In the genomic region with DNA sequence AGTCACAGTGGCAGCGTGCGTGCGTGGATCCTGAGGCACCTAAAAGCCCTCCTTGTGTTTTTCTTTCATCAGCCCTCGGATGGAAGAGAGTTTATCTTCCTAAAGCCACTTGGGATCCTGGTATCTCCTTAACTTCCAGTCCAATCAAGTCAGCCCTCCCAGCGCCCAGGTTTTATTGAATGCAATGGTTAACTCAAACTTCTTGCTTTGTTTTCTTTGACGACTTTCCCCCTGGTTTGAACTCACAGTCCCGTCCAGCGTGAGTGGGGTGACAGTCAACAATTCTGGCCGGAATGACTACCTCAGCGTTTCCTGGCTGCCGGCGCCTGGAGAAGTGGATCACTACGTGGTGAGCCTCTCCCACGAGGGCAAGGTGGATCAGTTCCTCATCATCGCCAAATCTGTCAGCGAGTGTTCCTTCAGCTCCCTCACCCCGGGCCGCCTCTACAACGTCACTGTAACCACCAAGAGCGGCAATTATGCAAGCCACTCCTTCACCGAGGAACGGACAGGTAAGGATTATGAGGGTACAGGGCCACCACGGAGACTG, we compare ENCODE assay signal across 8 mouse cellular contexts. TPM values are rescaled to one million over a fixed set of nuclear protein-coding genes. Genes with fewer than 3 reads are reported as not detected.
A peak's percentile ranks its signal among the peaks of the same experiment; 100 is the strongest.
DNase-seq lines count a peak whose midpoint lies in the region; ATAC-seq and TF ChIP-seq lines count a peak whose summit lies in the region.

No protein-coding gene starts in this region.

- no peak for TF ChIP-seq EP300 in lung, postnatal 0 days (IDR thresholded peaks at IDR 0.05)

- no peak for ATAC-seq in lung, postnatal 0 days
- no peak for ATAC-seq in embryonic facial prominence, embryonic 15.5 days (ENCODE audit: insufficient number of reproducible peaks, low FRiP score, low TSS enrichment, low read depth)
- no peak for ATAC-seq in limb, embryonic 14.5 days (ENCODE audit: low FRiP score, low read depth)
- ATAC-seq in stomach, embryonic 15.5 days (ENCODE audit: insufficient read depth, low FRiP score, low read depth): no peak

- no peak overlapping the region for H3K4me3 ChIP-seq in lung, postnatal 0 days (ENCODE audit: low read depth, low read length)
- H3K4me3 ChIP-seq in embryonic facial prominence, embryonic 15.5 days (replicated peaks): peak overlapping the region; percentile 24
- H3K4me3 ChIP-seq in limb, embryonic 14.5 days (replicated peaks; ENCODE audit: low read length): peak overlapping the region; percentile 26
- peak overlapping the region; percentile 13; the same call in 1 of the 2 replicates for H3K4me3 ChIP-seq in stomach, embryonic 15.5 days (replicated peaks)

- no peaks in the 10 kb centered on the region for H3K4me1 ChIP-seq in lung, postnatal 0 days (ENCODE audit: insufficient read depth, low read depth, low read length)
- H3K4me1 ChIP-seq in embryonic facial prominence, embryonic 15.5 days: peaks cover 15% of the 10 kb centered on the region
- peaks cover 9% of the 10 kb centered on the region for H3K4me1 ChIP-seq in limb, embryonic 14.5 days (ENCODE audit: control insufficient read depth, insufficient read depth, low read length)
- no peaks in the 10 kb centered on the region for H3K4me1 ChIP-seq in stomach, embryonic 15.5 days

- H3K9me3 ChIP-seq in lung, postnatal 0 days (ENCODE audit: low read length): no peaks in the 10 kb centered on the region
- no peaks in the 10 kb centered on the region for H3K9me3 ChIP-seq in embryonic facial prominence, embryonic 15.5 days (replicated peaks)
- no peaks in the 10 kb centered on the region for H3K9me3 ChIP-seq in limb, embryonic 14.5 days (ENCODE audit: control insufficient read depth, low read length)
- no peaks in the 10 kb centered on the region for H3K9me3 ChIP-seq in stomach, embryonic 15.5 days

- TF ChIP-seq POLR2A in limb, embryonic 14.5 days (IDR thresholded peaks at IDR 0.05; ENCODE audit: borderline replicate concordance, extremely low read depth, insufficient read depth, insufficient read length): no peak

- TF ChIP-seq CTCF in lung, postnatal 0 days (IDR thresholded peaks at IDR 0.05): no peak

- DNase-seq in lung, postnatal 0 days (ENCODE audit: low spot score): peak; percentile 9
- DNase-seq in lung, postnatal 36 days: no peak
- DNase-seq in limb, embryonic 14.5 days (ENCODE audit: low spot score): no peak
- no peak for DNase-seq in lung, postnatal 14 days
- DNase-seq in adrenal gland, postnatal 10 days: no peak
- no peak for DNase-seq in spleen, postnatal 10 days (ENCODE audit: low spot score in 2 of 2)

- no peak overlapping the region for H3K27ac ChIP-seq in lung, postnatal 0 days (ENCODE audit: low read length)
- H3K27ac ChIP-seq in embryonic facial prominence, embryonic 15.5 days (replicated peaks): no peak overlapping the region
- H3K27ac ChIP-seq in limb, embryonic 14.5 days (replicated peaks; ENCODE audit: low read depth, low read length): no peak overlapping the region
- no peak overlapping the region for H3K27ac ChIP-seq in stomach, embryonic 15.5 days

- WGBS in lung, postnatal 0 days: 26% methylated on average over 23 of the region's 23 CpGs
- 12% methylated on average over 23 of the region's 23 CpGs for WGBS in embryonic facial prominence, embryonic 15.5 days
- WGBS in limb, embryonic 14.5 days: 19% methylated on average over 23 of the region's 23 CpGs
- 27% methylated on average over 23 of the region's 23 CpGs for WGBS in stomach, embryonic 15.5 days

- peak overlapping the region; percentile 42 for H3K4me2 ChIP-seq in lung, postnatal 0 days (replicated peaks; ENCODE audit: low read depth, low read length)
- peak overlapping the region; percentile 54 for H3K4me2 ChIP-seq in embryonic facial prominence, embryonic 15.5 days (replicated peaks)
- peak overlapping the region; percentile 50 for H3K4me2 ChIP-seq in limb, embryonic 14.5 days (replicated peaks; ENCODE audit: low read depth, low read length, severe bottlenecking)
- peak overlapping the region; percentile 53 for H3K4me2 ChIP-seq in stomach, embryonic 15.5 days

- H3K27me3 ChIP-seq in lung, postnatal 0 days (replicated peaks; ENCODE audit: insufficient read depth, low read length): no peaks in the 10 kb centered on the region
- no peaks in the 10 kb centered on the region for H3K27me3 ChIP-seq in embryonic facial prominence, embryonic 15.5 days
- H3K27me3 ChIP-seq in limb, embryonic 14.5 days (ENCODE audit: control insufficient read depth, insufficient read depth, low read length): no peaks in the 10 kb centered on the region
- no peaks in the 10 kb centered on the region for H3K27me3 ChIP-seq in stomach, embryonic 15.5 days (replicated peaks)

- H3K9ac ChIP-seq in lung, postnatal 0 days (replicated peaks; ENCODE audit: low read depth): no peak overlapping the region
- H3K9ac ChIP-seq in embryonic facial prominence, embryonic 15.5 days: no peak overlapping the region
- H3K9ac ChIP-seq in limb, embryonic 14.5 days (ENCODE audit: low read depth, low read length, severe bottlenecking): peak overlapping the region; percentile 5; the same call in 1 of the 2 replicates
- no peak overlapping the region for H3K9ac ChIP-seq in stomach, embryonic 15.5 days

- H3K36me3 ChIP-seq in lung, postnatal 0 days (ENCODE audit: insufficient read depth, low read length): no peaks in the 10 kb centered on the region
- no peaks in the 10 kb centered on the region for H3K36me3 ChIP-seq in embryonic facial prominence, embryonic 15.5 days
- H3K36me3 ChIP-seq in limb, embryonic 14.5 days (ENCODE audit: control insufficient read depth, insufficient read depth, low read length): no peaks in the 10 kb centered on the region
- H3K36me3 ChIP-seq in stomach, embryonic 15.5 days: no peaks in the 10 kb centered on the region

RNA-seq across cellular contexts. Expression of a gene that starts 55.7 kb away (rescaled TPM):
- 25.0 and 28.8 TPM in 2 replicates for polyA plus RNA-seq in lung, postnatal 0 days (2015; fragmentation: Nextera tagmentation; extraction: Ambion mirVana)
- polyA plus RNA-seq in embryonic facial prominence, embryonic 15.5 days (2015; fragmentation: Nextera tagmentation; extraction: Ambion mirVana): 2.9 and 3.7 TPM in 2 replicates
- polyA plus RNA-seq in limb, embryonic 14.5 days (2012; rRNA removed): 2.0 and 2.3 TPM in 2 replicates
- 3.3 and 3.4 TPM in 2 replicates for polyA plus RNA-seq in limb, embryonic 14.5 days (2014; fragmentation: Nextera tagmentation; extraction: Ambion mirVana)
- 4.0 and 4.2 TPM in 2 replicates for polyA plus RNA-seq in stomach, embryonic 15.5 days (2015; fragmentation: Nextera tagmentation; extraction: Ambion mirVana)
- 10 to 100 TPM; 52.5 to 54.8 TPM for total RNA-seq in adrenal gland, postnatal 10 days (2021)
